Mouse (Mus musculus): Measurements from ENCODE around the gene Kit. TPM values are rescaled to one million over a fixed set of nuclear protein-coding genes. Genes with fewer than 3 reads are reported as not detected.
A peak's percentile ranks its signal among the peaks of the same experiment; 100 is the strongest.

Gene Kit
- total and polyA plus RNA-seq, 3 experiments = 2.2 to 5.4 (median 2.8) TPM

GRCm38 (mm10) chr5:75696960-75697359, 122.2 kb downstream of the Kit start:
- Histone ChIP-seq H3K36me3 (ENCODE audit: control insufficient read depth, insufficient read depth, low read length) (no peaks in the 10 kb centered on the region), H3K4me1 (ENCODE audit: control insufficient read depth, insufficient read depth, low read length) (no peaks in the 10 kb centered on the region), H3K4me3 (no peak overlapping the region), H3K27ac (no peak overlapping the region), H3K9ac (ENCODE audit: low read depth, low read length) (no peak overlapping the region), H3K79me2 (replicated peaks; ENCODE audit: control insufficient read depth, insufficient read depth, low read length) (no peaks in the 10 kb centered on the region), H3K27me3 (ENCODE audit: control insufficient read depth, insufficient read depth, low read length) (no peaks in the 10 kb centered on the region)
- no peak for DNase-seq
- intact Hi-C loops (cut with DNase I) = no loop called here
- 73% methylated on average over 5 of the region's 5 CpGs for WGBS
- TF ChIP-seq EP300 (IDR thresholded peaks at IDR 0.05; ENCODE audit: insufficient read depth, low read depth, low read length) (no peak), POLR2A (IDR thresholded peaks at IDR 0.05; ENCODE audit: insufficient read depth, low read depth, low read length) (no peak), CTCF (IDR thresholded peaks at IDR 0.05) (no peak)

- no peak overlapping the region for H3K27ac ChIP-seq
- no peaks in the 10 kb centered on the region for H3K4me1 ChIP-seq (ENCODE audit: control insufficient read depth, insufficient read depth, low read length)
- DNase-seq = no peak
- H3K79me2 ChIP-seq (replicated peaks; ENCODE audit: control insufficient read depth, insufficient read depth, low read length) = no peaks in the 10 kb centered on the region
- H3K36me3 ChIP-seq (ENCODE audit: control insufficient read depth, insufficient read depth, low read length) = no peaks in the 10 kb centered on the region
- 88% methylated on average over 8 of the region's 8 CpGs for WGBS
- no peak overlapping the region for H3K4me3 ChIP-seq
- H3K9ac ChIP-seq (ENCODE audit: low read depth, low read length) = no peak overlapping the region
- intact Hi-C loops (cut with DNase I) = no loop called here
- no peaks in the 10 kb centered on the region for H3K27me3 ChIP-seq (ENCODE audit: control insufficient read depth, insufficient read depth, low read length)
- TF ChIP-seq CTCF (IDR thresholded peaks at IDR 0.05) (no peak), POLR2A (IDR thresholded peaks at IDR 0.05; ENCODE audit: insufficient read depth, low read depth, low read length) (no peak), EP300 (IDR thresholded peaks at IDR 0.05; ENCODE audit: insufficient read depth, low read depth, low read length) (no peak)
These were observed 123.8 kb downstream of the Kit start for GRCm38 (mm10) chr5:75698556-75698955.

GRCm38 (mm10) chr5:75699081-75699480, 124.4 kb downstream of the Kit start:
- Histone ChIP-seq H3K79me2 (replicated peaks; ENCODE audit: control insufficient read depth, insufficient read depth, low read length) (no peaks in the 10 kb centered on the region), H3K27ac (no peak overlapping the region), H3K4me1 (ENCODE audit: control insufficient read depth, insufficient read depth, low read length) (no peaks in the 10 kb centered on the region), H3K36me3 (ENCODE audit: control insufficient read depth, insufficient read depth, low read length) (no peaks in the 10 kb centered on the region), H3K4me3 (no peak overlapping the region), H3K9ac (ENCODE audit: low read depth, low read length) (no peak overlapping the region), H3K27me3 (ENCODE audit: control insufficient read depth, insufficient read depth, low read length) (no peaks in the 10 kb centered on the region)
- intact Hi-C loops (cut with DNase I) = no loop called here
- 60% methylated on average over 7 of the region's 7 CpGs for WGBS
- TF ChIP-seq POLR2A (IDR thresholded peaks at IDR 0.05; ENCODE audit: insufficient read depth, low read depth, low read length) (no peak), CTCF (IDR thresholded peaks at IDR 0.05) (no peak), EP300 (IDR thresholded peaks at IDR 0.05; ENCODE audit: insufficient read depth, low read depth, low read length) (no peak)
- DNase-seq = no peak

GRCm38 (mm10) chr5:75699516-75699915, 124.8 kb downstream of the Kit start:
- DNase-seq = no peak
- Histone ChIP-seq H3K27ac (no peak overlapping the region), H3K36me3 (ENCODE audit: control insufficient read depth, insufficient read depth, low read length) (no peaks in the 10 kb centered on the region), H3K9ac (ENCODE audit: low read depth, low read length) (no peak overlapping the region), H3K4me1 (ENCODE audit: control insufficient read depth, insufficient read depth, low read length) (no peaks in the 10 kb centered on the region), H3K4me3 (no peak overlapping the region), H3K27me3 (ENCODE audit: control insufficient read depth, insufficient read depth, low read length) (no peaks in the 10 kb centered on the region), H3K79me2 (replicated peaks; ENCODE audit: control insufficient read depth, insufficient read depth, low read length) (no peaks in the 10 kb centered on the region)
- TF ChIP-seq POLR2A (IDR thresholded peaks at IDR 0.05; ENCODE audit: insufficient read depth, low read depth, low read length) (no peak), EP300 (IDR thresholded peaks at IDR 0.05; ENCODE audit: insufficient read depth, low read depth, low read length) (no peak), CTCF (IDR thresholded peaks at IDR 0.05) (no peak)
- intact Hi-C loops (cut with DNase I) = no loop called here
- 76% methylated on average over 9 of the region's 9 CpGs for WGBS

GRCm38 (mm10) chr5:75701662-75702061, 126.9 kb downstream of the Kit start:
- intact Hi-C loops (cut with DNase I) = no loop called here
- Histone ChIP-seq H3K4me1 (ENCODE audit: control insufficient read depth, insufficient read depth, low read length) (no peaks in the 10 kb centered on the region), H3K36me3 (ENCODE audit: control insufficient read depth, insufficient read depth, low read length) (no peaks in the 10 kb centered on the region), H3K9ac (ENCODE audit: low read depth, low read length) (no peak overlapping the region), H3K79me2 (replicated peaks; ENCODE audit: control insufficient read depth, insufficient read depth, low read length) (no peaks in the 10 kb centered on the region), H3K4me3 (no peak overlapping the region), H3K27ac (no peak overlapping the region), H3K27me3 (ENCODE audit: control insufficient read depth, insufficient read depth, low read length) (no peaks in the 10 kb centered on the region)
- TF ChIP-seq CTCF (IDR thresholded peaks at IDR 0.05) (no peak), EP300 (IDR thresholded peaks at IDR 0.05; ENCODE audit: insufficient read depth, low read depth, low read length) (no peak), POLR2A (IDR thresholded peaks at IDR 0.05; ENCODE audit: insufficient read depth, low read depth, low read length) (no peak)
- 68% methylated on average over 12 of the region's 12 CpGs for WGBS
- DNase-seq = peak; percentile 42 to 59

- Histone ChIP-seq H3K27me3 (ENCODE audit: control insufficient read depth, insufficient read depth, low read length) (no peaks in the 10 kb centered on the region), H3K27ac (no peak overlapping the region), H3K79me2 (replicated peaks; ENCODE audit: control insufficient read depth, insufficient read depth, low read length) (no peaks in the 10 kb centered on the region), H3K4me1 (ENCODE audit: control insufficient read depth, insufficient read depth, low read length) (no peaks in the 10 kb centered on the region), H3K36me3 (ENCODE audit: control insufficient read depth, insufficient read depth, low read length) (no peaks in the 10 kb centered on the region), H3K9ac (ENCODE audit: low read depth, low read length) (no peak overlapping the region), H3K4me3 (no peak overlapping the region)
- intact Hi-C loops (cut with DNase I) = no loop called here
- DNase-seq = no peak
- TF ChIP-seq POLR2A (IDR thresholded peaks at IDR 0.05; ENCODE audit: insufficient read depth, low read depth, low read length) (no peak), CTCF (IDR thresholded peaks at IDR 0.05) (no peak), EP300 (IDR thresholded peaks at IDR 0.05; ENCODE audit: insufficient read depth, low read depth, low read length) (no peak)
- 73% methylated on average over 8 of the region's 8 CpGs for WGBS
These were observed 127.4 kb downstream of the Kit start for GRCm38 (mm10) chr5:75702080-75702479.
